Mouse (Mus musculus) megakaryocyte progenitor cell, adult 5-6 weeks (primary cell): ENCODE data around the gene Slc25a19. TPM values are rescaled to one million over a fixed set of nuclear protein-coding genes. Genes with fewer than 3 reads are reported as not detected.
"Not testable (repeated sequence)": the region's sequence is repeated elsewhere in the genome, so short reads cannot be mapped to it uniquely, and the experiment has no call there.

Experiments used
- ATAC-seq: replicated peaks from 2 replicates; pipeline ENCODE4 v1.8.0; 2016; ENCODE audit warnings: mild to moderate bottlenecking, moderate TSS enrichment, inconsistent platforms; ENCODE audit not compliant: poor library complexity
- total RNA-seq, 2 experiments: library from RNA; stranded (forward) in 1 of 2; stranded (reverse) in 1 of 2; fragments of 157-497, 149-512 nt in 1 of 2; fragments of 200-1000 nt in 1 of 2; gene quantifications; 2 replicates each; pipeline versions ENCODE4 v1.2.3 to v1.2.4; 2015 to 2017

Slc25a19 gene
- 8.7 and 10.2 TPM in 2 replicates for total RNA-seq (2015)
- 15.2 and 18.2 TPM in 2 replicates for total RNA-seq (2017)

GRCm38 (mm10) chr11:115627705-115628464, at the start of gene Slc25a19:
Gene Slc25a19 (minus strand): TSS chr11:115628295.
- peak; percentile 91 for ATAC-seq

GRCm38 (mm10) chr11:115677511-115677910, 49.4 kb upstream of the Slc25a19 start:
- no peak for ATAC-seq

- peak; percentile 52 for ATAC-seq
Measured at GRCm38 (mm10) chr11:115676738-115677137, 48.6 kb upstream of the Slc25a19 start.

- peak; percentile 69 for ATAC-seq
Measured at GRCm38 (mm10) chr11:115674235-115674865, 46.3 kb upstream of the Slc25a19 start.

GRCm38 (mm10) chr11:115673471-115674234, 45.6 kb upstream of the Slc25a19 start:
- ATAC-seq = no peak

GRCm38 (mm10) chr11:115672226-115672987, 44.3 kb upstream of the Slc25a19 start:
- ATAC-seq = no peak

- no peak for ATAC-seq
Measured at GRCm38 (mm10) chr11:115670451-115671050, 42.5 kb upstream of the Slc25a19 start.

- no peak for ATAC-seq
Measured at GRCm38 (mm10) chr11:115663676-115664335, 35.7 kb upstream of the Slc25a19 start.

GRCm38 (mm10) chr11:115660376-115660775, 32.3 kb upstream of the Slc25a19 start:
- ATAC-seq = no peak

GRCm38 (mm10) chr11:115658521-115658920, 30.4 kb upstream of the Slc25a19 start:
- peak; percentile 36 for ATAC-seq

GRCm38 (mm10) chr11:115654128-115654527, 26.0 kb upstream of the Slc25a19 start:
- no peak for ATAC-seq

- no peak for ATAC-seq
Measured at GRCm38 (mm10) chr11:115653194-115653593, 25.1 kb upstream of the Slc25a19 start.

- no peak for ATAC-seq
Measured at GRCm38 (mm10) chr11:115651680-115652079, 23.6 kb upstream of the Slc25a19 start.

- ATAC-seq = no peak
Measured at GRCm38 (mm10) chr11:115649706-115650105, 21.6 kb upstream of the Slc25a19 start.

GRCm38 (mm10) chr11:115647459-115647858, 19.4 kb upstream of the Slc25a19 start:
- peak; percentile 69 for ATAC-seq

GRCm38 (mm10) chr11:115646439-115646838, 18.3 kb upstream of the Slc25a19 start:
- ATAC-seq = no peak

GRCm38 (mm10) chr11:115645498-115645897, 17.4 kb upstream of the Slc25a19 start:
- ATAC-seq = not testable (repeated sequence)

GRCm38 (mm10) chr11:115644308-115644707, 16.2 kb upstream of the Slc25a19 start:
- ATAC-seq = no peak

- ATAC-seq = 0 out of 2 replicates have a peak, but pooled peaks have one; percentile 15
Measured at GRCm38 (mm10) chr11:115643265-115643664, 15.2 kb upstream of the Slc25a19 start.

- ATAC-seq = no peak
Measured at GRCm38 (mm10) chr11:115642705-115643104, 14.6 kb upstream of the Slc25a19 start.
